Mouse (Mus musculus) spleen, adult 2 months (tissue): ENCODE measurements at regions not wholly inside any gene's neighbourhood (a gene's known extent, or its start where the extent isn't known, plus 50 kb on each side); places are given as distances from the start of the nearest gene placed in this dataset.

ENCODE experiments used
- CTCF ChIP-seq: fragments of 200-500 bp; IDR thresholded peaks from 2 replicates; pipeline ENCODE4 v1.5.1; 2011; ENCODE audit warnings: mild to moderate bottlenecking, inconsistent platforms; ENCODE audit not compliant: insufficient read depth, insufficient read length, insufficient replicate concordance; ENCODE audit errors: extremely low read depth
- POLR2A ChIP-seq: fragments of 200-500 bp; IDR thresholded peaks from 2 replicates; pipeline ENCODE4 v1.6.1; 2011; ENCODE audit warnings: low read depth, low read length, inconsistent platforms

DNA sequence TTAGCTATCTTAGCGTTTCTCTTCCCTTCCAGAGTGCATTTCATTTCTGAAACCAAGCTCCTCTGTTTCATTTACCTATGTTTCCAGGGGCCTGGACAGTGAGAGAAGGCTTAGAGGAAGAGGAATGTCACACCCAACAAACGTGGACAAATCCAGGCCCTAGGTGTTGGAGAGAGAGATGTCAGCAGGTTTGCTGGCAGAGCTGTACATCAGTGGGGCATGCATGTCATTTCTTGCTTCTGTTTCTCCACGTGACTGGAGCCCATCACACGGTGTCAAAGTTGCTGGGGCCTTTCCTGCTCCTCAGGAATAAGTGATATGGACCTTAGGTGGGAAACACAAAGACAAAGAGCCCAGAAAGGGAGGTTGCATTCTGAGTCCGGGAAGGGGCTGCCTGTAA lies 74.3 kb upstream of the 1700025G04Rik start:
- no peak for TF ChIP-seq CTCF
- no peak for TF ChIP-seq POLR2A
